Mouse (Mus musculus) brown adipose tissue, adult 24 weeks (tissue): ENCODE data around the gene Atg10. TPM values are rescaled to one million over a fixed set of nuclear protein-coding genes. Genes with fewer than 3 reads are reported as not detected.
"Not testable (repeated sequence)": the region's sequence is repeated elsewhere in the genome, so short reads cannot be mapped to it uniquely, and the experiment has no call there.

Source experiments
- H3K27ac ChIP-seq: fragments of 200-500 bp; replicated peaks from 2 replicates; pipeline ENCODE4 v1.5.1; 2012; ENCODE audit warnings: low read depth, mild to moderate bottlenecking, low read length
- H3K4me1 ChIP-seq: fragments of 200-500 bp; 2 replicates; pipeline ENCODE4 v1.6.1; 2012; ENCODE audit warnings: low read length, mixed read lengths; ENCODE audit not compliant: control insufficient read depth, insufficient read depth, insufficient read length
- H3K4me3 ChIP-seq: fragments of 200-500 bp; 2 replicates; pipeline ENCODE4 v1.5.1; 2012; ENCODE audit warnings: low read depth, mild to moderate bottlenecking, low read length, moderate library complexity; ENCODE audit not compliant: insufficient read depth
- polyA plus RNA-seq: library from polyadenylated mRNA; stranded (reverse); fragments of >200 nt; gene quantifications from 2 replicates; pipeline ENCODE4 v1.2.4, GENCODE M21; 2012; ENCODE audit not compliant: missing spikeins, insufficient read depth, insufficient read length

Gene Atg10
- polyA plus RNA-seq, 1 experiment = 41.9 TPM

DNA sequence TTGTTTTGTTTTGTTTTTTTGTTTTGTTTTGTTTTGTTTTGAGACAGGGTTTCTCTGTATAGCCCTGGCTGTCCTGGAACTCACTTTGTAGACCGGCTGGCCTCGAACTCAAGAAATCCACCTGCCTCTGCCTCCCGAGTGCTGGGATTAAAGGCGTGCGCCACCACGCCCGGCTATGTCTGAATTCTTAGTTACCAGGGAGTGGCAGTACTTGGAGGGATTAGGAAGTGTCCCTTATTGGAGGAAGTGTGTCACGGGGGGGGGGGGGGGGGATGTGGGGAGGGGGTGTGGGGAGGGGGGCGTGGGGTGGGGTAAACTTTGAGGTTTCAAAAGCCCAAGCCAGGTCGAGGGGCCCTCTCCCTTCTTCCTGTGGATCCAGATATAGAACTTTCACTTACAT, 295.5 kb downstream of the Atg10 start:
- not testable (repeated sequence) for H3K4me3 ChIP-seq, H3K27ac ChIP-seq, H3K4me1 ChIP-seq

DNA sequence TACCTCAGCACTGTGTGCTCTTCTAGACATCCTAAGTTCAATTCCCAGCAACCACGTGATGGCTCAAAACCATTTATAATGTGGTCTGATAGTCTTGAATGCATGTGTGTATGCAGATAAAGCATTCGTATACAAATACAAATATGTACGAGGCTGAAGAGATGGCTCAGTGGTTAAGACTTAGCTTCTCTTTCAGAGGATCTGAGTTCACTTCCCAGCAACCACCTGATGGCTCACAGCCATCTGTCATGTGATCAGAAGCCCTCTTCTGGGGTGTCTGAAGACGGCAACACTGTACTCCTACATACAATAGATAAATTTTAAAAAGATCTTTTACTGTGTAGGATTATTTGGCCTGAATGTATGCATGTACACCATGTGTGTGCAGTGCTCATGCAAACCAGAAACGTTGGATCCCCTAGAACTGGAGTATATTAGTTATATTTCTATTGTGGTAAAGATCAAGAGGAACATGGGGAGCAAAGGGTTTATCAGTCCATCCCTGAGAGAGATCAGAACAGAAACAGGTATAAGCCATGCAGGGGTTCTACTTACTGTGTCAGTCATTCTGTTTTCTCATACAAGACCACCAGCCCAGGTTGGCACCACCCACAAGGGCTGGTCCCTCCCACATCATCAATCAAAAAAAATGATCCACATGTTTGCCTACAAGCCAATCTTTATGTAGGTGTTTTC, 296.7 kb downstream of the Atg10 start:
- Histone ChIP-seq H3K4me1 (no peaks in the 10 kb centered on the region), H3K4me3 (no peak overlapping the region), H3K27ac (no peak overlapping the region)

DNA sequence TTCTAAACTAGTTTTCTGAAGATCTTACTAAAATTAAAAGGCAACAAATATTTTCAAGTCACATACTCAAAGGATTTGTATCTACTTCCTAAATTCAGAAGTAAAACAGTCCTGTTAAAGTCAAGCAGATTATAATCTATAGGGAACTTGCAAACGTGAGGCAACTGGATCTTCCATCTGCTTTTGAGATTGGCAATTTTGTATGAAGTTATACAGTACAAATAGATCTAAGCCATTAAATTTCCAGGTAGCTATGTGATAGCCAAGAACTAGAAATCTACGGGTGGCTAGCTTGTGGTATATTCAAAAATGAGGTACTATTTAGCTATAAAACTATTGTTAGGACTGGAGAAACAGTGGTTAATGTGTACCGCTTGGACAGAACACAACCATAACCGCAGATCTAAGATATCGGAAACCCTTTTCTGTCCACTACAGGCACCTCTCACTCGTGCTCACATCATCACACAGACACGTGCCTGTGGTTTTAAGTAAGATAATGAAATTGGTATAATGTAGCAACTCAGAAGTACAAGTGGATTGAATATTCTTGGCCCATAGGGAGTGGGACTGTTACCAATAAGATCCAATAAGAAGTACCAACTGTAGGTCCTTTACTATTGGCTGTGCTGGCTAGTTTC, 297.5 kb downstream of the Atg10 start:
- Histone ChIP-seq H3K4me3 (no peak overlapping the region), H3K27ac (no peak overlapping the region), H3K4me1 (no peaks in the 10 kb centered on the region)

DNA sequence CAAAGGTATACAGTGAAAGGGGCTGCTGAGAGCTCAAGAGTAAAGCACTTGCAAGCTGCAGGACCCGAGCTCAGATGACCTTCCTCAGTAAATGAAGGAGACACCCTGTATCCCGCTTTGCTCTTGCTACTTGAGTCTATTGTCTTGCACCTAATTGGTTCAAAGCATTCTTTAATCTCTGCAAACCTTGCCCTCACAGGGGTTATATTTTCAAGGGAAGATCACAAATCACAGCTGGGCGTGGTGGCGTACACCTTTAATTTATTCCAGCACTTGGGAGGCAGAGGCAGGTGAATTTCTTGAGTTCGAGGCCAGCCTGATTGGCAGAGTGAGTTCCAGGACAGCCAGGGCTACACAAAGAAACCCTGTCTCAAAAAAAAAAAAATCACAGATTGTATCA, 298.6 kb downstream of the Atg10 start:
- H3K4me1 ChIP-seq = no peaks in the 10 kb centered on the region
- no peak overlapping the region for H3K27ac ChIP-seq
- no peak overlapping the region for H3K4me3 ChIP-seq

DNA sequence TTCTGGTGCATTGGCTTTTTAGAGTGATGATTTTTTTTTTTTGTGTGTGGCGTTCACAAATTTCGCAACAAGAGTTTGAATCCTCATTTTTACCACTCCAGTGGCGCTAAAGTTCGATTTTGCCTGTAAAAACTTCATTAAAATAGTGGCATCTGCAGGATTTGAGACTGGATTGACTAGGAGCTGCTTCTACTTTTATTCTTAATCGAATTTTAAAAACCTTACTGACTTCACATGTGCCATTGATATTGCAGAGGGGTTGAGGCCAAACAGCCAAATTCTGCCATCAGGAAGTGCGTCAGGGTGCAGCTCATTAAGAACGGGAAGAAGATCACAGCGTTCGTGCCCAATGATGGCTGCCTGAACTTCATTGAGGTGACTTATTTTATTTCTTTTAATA, 299.7 kb downstream of the Atg10 start:
- no peak overlapping the region for H3K27ac ChIP-seq
- H3K4me3 ChIP-seq = peak overlapping the region; percentile 94; the same call in 1 of the 2 replicates

DNA sequence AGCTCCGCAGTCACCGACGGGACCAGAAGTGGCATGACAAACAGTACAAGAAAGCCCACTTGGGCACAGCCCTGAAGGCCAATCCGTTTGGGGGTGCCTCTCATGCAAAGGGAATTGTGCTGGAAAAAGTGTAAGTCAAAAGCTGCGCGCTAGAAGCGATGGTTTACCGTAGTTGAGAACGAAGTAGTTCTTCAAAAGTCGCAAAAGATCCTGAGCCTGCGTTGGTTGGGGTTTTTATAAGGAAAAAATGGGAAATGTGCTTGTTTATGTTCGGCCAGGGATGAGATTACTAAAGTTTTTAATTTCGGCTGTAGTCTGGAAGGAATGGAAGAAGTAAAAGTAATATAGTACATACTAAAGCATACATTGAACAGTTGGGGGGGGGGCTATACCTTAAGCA, 300.2 kb downstream of the Atg10 start:
- not testable (repeated sequence) for H3K27ac ChIP-seq
- H3K4me3 ChIP-seq = peak overlapping the region; percentile 94

More for the DNA sequence above, 299.7 kb downstream of the Atg10 start:
- H3K4me1 ChIP-seq = no peaks in the 10 kb centered on the region

DNA sequence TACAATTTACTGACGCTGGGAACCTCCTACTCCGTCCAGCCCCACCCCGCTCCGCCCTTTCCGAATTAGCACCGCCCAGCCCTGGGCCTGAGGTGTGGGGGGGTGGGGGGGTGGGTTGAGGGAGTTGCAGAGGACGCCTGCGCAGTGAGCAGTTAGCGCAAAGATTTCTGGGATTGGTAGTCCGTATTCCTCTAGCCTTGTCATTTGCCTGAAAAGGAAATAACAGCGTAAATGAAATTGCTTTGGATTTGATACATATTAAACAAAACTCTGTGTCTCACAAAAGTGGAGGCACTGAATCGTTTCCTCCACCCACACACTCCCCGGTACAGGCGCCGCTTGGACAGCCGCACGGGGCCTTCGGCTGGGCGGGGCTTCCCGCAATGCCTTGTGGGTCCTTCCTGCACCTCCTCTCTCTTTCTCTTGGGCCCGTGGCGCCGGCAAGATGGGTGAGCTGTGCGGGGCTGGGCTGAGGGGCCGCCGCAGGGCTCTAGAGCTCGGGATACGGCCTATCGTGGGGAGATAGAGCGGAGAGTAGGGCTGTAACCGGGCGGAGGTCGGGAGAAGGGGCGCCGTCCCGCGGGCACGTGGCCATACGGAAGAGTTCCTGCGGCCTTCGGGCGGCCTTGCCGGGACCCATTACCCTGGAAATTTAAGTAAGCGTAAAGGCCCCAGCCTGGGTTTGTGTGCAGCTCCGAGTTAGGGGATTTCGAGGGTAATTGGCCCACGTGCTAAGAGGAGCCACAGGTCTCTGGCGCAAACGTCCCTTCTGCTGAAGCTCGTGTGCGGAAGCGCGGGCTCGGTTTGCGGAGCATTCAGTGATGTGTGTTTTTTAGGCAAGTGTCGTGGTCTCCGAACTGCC, 300.8 kb downstream of the Atg10 start, which contains the start of gene Rps23:
Rps23 (plus strand) TSS at position 208 of the 862 bp plus-strand sequence.
- Histone ChIP-seq H3K27ac (peak within 1 kb of the TSS; percentile 85), H3K4me1 (no peaks in the 10 kb centered on the region), H3K4me3 (peak within 1 kb of the TSS; percentile 94)

More for the DNA sequence above, 300.2 kb downstream of the Atg10 start:
- not testable (repeated sequence) for H3K4me1 ChIP-seq

DNA sequence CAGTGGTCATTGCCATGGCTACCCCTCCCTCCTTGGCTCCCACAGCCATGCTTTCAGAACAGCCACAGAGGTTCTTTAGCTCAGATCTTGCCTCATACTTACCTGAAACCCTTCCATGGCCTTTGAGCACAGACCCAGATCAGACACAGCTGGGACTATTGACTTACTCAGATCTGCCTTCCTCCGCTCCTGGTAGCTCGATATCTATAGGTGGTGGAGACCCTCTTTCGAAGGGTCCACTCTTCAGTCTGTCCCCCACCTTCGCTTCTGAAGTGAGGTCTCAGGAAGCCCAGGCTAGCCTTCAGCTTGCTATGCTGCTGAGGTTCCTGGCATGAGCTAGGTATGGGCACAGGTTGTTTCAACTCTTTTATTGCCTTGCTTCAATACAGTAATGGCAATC, 309.0 kb downstream of the Atg10 start:
- H3K4me1 ChIP-seq = no peaks in the 10 kb centered on the region
- H3K27ac ChIP-seq = no peak overlapping the region
- H3K4me3 ChIP-seq = no peak overlapping the region

DNA sequence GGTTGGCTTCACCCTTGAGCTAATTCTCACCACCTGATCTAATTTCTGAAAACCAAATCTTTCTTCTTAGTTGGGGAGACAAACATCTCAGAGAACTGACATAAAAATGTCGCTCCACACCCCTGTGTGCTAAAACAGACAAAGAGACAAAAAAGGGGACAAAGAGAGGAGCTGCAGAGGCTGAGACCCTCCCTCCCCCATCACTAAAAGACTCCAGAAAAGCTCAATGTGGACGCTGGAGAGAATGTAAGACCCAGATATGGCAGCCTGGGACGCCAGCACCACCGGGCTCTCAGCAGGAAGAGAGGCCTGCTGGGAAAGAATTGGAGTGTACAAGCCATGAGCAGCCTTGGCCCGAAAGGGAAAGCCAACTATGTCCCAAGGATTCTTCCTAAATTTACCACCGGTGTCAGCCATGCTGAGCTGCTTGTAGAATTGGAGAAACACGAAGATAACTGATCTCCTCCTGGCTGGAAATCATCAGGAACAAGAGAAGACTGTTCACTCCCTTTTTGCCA, 310.0 kb downstream of the Atg10 start:
- H3K4me3 ChIP-seq = no peak overlapping the region
- H3K27ac ChIP-seq = no peak overlapping the region
- no peaks in the 10 kb centered on the region for H3K4me1 ChIP-seq

DNA sequence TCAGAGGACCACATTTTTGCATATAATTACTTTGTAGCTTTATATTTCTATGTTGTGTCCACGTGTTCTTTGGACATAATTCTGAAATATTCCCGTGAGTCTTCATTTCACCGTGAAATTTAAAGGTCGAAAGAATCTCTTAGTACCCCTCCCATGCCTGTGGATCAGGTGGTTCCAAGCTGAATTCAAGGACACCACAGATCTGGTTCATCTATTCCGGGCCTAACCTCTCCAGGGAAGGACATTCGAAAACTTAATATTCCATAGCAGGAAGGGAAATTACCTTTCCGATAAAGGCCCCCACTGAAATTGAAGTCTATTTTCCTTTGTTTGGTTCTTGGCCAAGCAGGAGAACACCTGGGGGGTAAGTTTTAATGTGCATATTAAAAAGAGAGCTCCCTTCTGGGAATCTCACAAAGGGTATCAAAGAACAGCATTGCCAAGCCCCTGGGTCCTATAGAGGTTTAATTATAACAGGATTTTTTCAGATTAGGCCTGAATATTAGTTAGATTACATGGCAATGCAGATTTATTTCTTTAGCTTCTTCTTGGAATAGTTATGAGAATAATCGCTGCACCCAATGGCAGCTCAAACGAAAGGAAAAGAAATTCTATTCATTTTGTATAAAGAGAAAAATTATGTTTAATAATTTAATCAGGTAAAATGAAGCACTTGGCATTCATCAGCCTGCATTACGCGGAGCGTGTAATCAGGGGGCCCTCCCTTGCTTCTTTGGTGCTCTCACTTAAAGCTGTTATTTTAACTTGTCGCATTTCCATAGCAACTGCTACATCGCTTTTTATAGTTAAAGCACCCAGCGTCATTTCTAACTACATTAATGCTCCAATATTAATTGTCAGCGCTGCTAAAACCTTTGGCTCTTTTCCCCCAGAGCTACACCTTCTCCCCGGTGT, 310.8 kb downstream of the Atg10 start:
- no peak overlapping the region for H3K4me3 ChIP-seq

DNA sequence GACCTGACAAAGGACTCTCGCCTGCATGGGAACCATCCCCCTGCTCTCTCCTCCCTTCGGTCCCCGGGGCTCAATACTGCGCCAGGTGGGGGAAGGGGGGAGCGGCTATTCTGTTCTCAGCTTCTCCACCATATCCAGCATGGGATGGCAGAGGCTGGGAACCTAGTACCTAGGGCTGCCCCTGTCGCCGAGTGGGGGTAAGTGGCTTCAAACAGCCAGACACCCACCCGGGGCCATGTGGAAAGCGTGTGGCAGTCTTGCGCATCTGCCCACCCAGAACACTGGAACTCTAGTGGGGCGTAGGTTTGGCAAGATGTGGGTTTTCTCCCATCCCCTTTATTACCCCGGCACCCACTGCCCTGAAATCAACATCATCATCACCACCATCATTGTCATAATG, 316.4 kb downstream of the Atg10 start:
- Histone ChIP-seq H3K4me1 (no peaks in the 10 kb centered on the region), H3K4me3 (no peak overlapping the region), H3K27ac (no peak overlapping the region)

More for the DNA sequence above, 310.8 kb downstream of the Atg10 start:
- Histone ChIP-seq H3K4me1 (no peaks in the 10 kb centered on the region), H3K27ac (no peak overlapping the region)

DNA sequence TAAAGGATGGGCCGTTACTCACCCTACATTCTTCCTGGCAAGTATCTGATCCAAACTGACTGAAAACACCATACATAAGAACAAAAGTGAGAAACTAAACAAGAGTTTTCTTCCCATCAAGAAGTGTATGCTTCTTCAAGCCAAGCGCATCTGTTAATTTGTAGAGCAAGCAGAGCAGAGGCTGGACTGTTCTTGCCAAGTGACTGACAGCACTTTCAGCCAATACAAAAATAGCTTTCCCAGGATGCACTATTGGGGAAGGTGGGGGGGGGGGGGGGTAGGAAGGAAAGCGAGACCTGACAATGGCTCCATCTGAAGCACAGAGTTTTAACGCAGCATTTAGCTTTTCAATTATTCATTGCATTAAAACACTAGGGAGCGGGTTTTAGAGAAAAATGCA, 318.6 kb downstream of the Atg10 start, which contains the start of gene Atp6ap1l:
Atp6ap1l (minus strand) TSS at position 180 of the 400 bp plus-strand sequence.
- Histone ChIP-seq H3K4me1 (no peaks in the 10 kb centered on the region), H3K27ac (no peak within 1 kb of the TSS), H3K4me3 (no peak within 1 kb of the TSS)

DNA sequence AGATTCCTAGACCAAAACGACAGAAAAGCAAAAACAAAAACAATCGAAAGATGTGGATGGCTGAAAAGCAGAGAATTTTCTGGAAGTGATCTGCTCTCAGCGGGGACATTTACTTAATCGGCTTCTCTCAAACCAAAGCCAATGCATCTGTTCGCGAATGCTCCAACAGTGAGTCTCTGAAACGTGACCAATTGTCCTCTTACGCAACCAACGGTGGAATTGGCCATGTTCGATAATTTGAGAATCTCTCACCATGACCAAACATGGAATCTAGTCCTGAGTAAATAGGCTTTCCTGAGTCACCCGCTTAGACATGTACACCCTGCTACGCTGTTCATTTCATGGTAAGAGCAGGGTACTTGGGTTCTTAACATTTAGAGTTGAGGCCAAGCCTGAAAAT, 326.9 kb downstream of the Atg10 start:
- Histone ChIP-seq H3K4me3 (no peak overlapping the region), H3K4me1 (no peaks in the 10 kb centered on the region), H3K27ac (no peak overlapping the region)

DNA sequence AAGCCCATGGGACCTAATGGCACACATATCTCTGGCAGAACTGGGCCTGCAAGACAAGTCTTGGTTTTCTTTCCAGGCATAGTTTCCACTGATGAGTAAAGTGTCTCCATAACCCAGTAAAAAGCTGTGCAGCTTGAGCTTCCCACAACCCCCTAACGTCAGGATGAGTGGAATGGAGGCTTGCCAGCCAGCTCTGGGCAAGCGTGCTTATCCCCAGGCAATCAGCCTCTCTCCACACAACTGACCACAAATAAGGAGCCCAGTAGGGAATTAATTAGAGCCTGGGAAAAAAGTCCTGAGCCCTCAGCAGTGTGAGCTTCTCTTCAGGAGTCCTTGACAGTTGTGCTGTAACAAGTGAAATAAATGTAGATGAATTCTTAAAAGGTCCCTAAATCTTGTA, 327.7 kb downstream of the Atg10 start:
- Histone ChIP-seq H3K4me3 (no peak overlapping the region), H3K27ac (no peak overlapping the region), H3K4me1 (no peaks in the 10 kb centered on the region)
